ENCODE assay signal across 12 mouse cellular contexts in genomic region chr15:85975746-85976145, GRCm38 (mm10). TPM values are rescaled to one million over a fixed set of nuclear protein-coding genes. Genes with fewer than 3 reads are reported as not detected.
A peak's percentile ranks its signal among the peaks of the same experiment; 100 is the strongest.
DNase-seq lines count a peak whose midpoint lies in the region; ATAC-seq lines count a peak whose summit lies in the region.
"Had no signal": no experiment of that assay in that cellular context is flagged by ENCODE, and none has a peak within 500 bp of the region (broad histone marks: within the 10 kb centered on the region; RNA-seq: fewer than 3 reads in every experiment).

No protein-coding gene starts in this region.

- no peak overlapping the region for H3K4me2 ChIP-seq in midbrain, embryonic 11.5 days
- peak overlapping the region; percentile 31 for H3K4me2 ChIP-seq in hindbrain, embryonic 15.5 days
- peak overlapping the region; percentile 38 for H3K4me2 ChIP-seq in neural tube, embryonic 15.5 days
- H3K4me2 ChIP-seq in liver, embryonic 12.5 days = no peak overlapping the region
- H3K4me2 ChIP-seq: intestine, embryonic 15.5 days had no signal

- H3K4me3 ChIP-seq in midbrain, embryonic 10.5 days = no peak overlapping the region
- H3K4me3 ChIP-seq in midbrain, embryonic 11.5 days (ENCODE audit: low read depth, low read length) = no peak overlapping the region
- H3K4me3 ChIP-seq in hindbrain, embryonic 15.5 days = no peak overlapping the region
- H3K4me3 ChIP-seq in neural tube, embryonic 15.5 days (replicated peaks) = no peak overlapping the region
- no peak overlapping the region for H3K4me3 ChIP-seq in liver, embryonic 12.5 days
- H3K4me3 ChIP-seq: intestine, embryonic 15.5 days; megakaryocyte, embryonic 14.5 days had no signal

- H3K36me3 ChIP-seq in midbrain, embryonic 10.5 days = peaks cover 31% of the 10 kb centered on the region
- 0 out of 2 replicates have a peak, but pooled peaks cover 4% of the 10 kb centered on the region for H3K36me3 ChIP-seq in midbrain, embryonic 11.5 days (ENCODE audit: control insufficient read depth, insufficient read depth, low read length)
- no peaks in the 10 kb centered on the region for H3K36me3 ChIP-seq in hindbrain, embryonic 15.5 days
- no peaks in the 10 kb centered on the region for H3K36me3 ChIP-seq in neural tube, embryonic 15.5 days
- no peaks in the 10 kb centered on the region for H3K36me3 ChIP-seq in liver, embryonic 12.5 days
- H3K36me3 ChIP-seq: intestine, embryonic 15.5 days had no signal

- no peak overlapping the region for H3K9ac ChIP-seq in midbrain, embryonic 11.5 days (ENCODE audit: low read length)
- no peak overlapping the region for H3K9ac ChIP-seq in hindbrain, embryonic 15.5 days
- H3K9ac ChIP-seq in neural tube, embryonic 15.5 days (replicated peaks) = no peak overlapping the region
- H3K9ac ChIP-seq in liver, embryonic 12.5 days = no peak overlapping the region
- H3K9ac ChIP-seq: intestine, embryonic 15.5 days had no signal

- peaks cover 54% of the 10 kb centered on the region for H3K4me1 ChIP-seq in midbrain, embryonic 10.5 days
- H3K4me1 ChIP-seq in midbrain, embryonic 11.5 days (ENCODE audit: control insufficient read depth, insufficient read depth, low read length) = peaks cover 18% of the 10 kb centered on the region
- peaks cover 33% of the 10 kb centered on the region for H3K4me1 ChIP-seq in hindbrain, embryonic 15.5 days (replicated peaks)
- H3K4me1 ChIP-seq in neural tube, embryonic 15.5 days = peaks cover 38% of the 10 kb centered on the region
- H3K4me1 ChIP-seq in liver, embryonic 12.5 days = no peaks in the 10 kb centered on the region

- ATAC-seq in midbrain, embryonic 11.5 days (ENCODE audit: low FRiP score) = no peak
- peak; percentile 5; the same call in 1 of the 2 replicates for ATAC-seq in hindbrain, embryonic 15.5 days (ENCODE audit: low FRiP score, low read depth)
- ATAC-seq in neural tube, embryonic 15.5 days (ENCODE audit: low FRiP score) = peak; percentile 25; the same call in 1 of the 2 replicates
- ATAC-seq in liver, embryonic 12.5 days = no peak
- ATAC-seq: intestine, embryonic 15.5 days had no signal

- H3K27me3 ChIP-seq in midbrain, embryonic 10.5 days (ENCODE audit: low read depth, poor library complexity, severe bottlenecking) = no peaks in the 10 kb centered on the region
- no peaks in the 10 kb centered on the region for H3K27me3 ChIP-seq in midbrain, embryonic 11.5 days (ENCODE audit: control insufficient read depth, insufficient read depth, low read length)
- no peaks in the 10 kb centered on the region for H3K27me3 ChIP-seq in hindbrain, embryonic 15.5 days
- no peaks in the 10 kb centered on the region for H3K27me3 ChIP-seq in neural tube, embryonic 15.5 days (replicated peaks)
- H3K27me3 ChIP-seq in liver, embryonic 12.5 days (replicated peaks) = peaks cover 43% of the 10 kb centered on the region
- H3K27me3 ChIP-seq: intestine, embryonic 15.5 days had no signal

- 68% methylated on average over 16 of the region's 16 CpGs for WGBS in midbrain, embryonic 10.5 days
- 55% methylated on average over 16 of the region's 16 CpGs for WGBS in midbrain, embryonic 11.5 days
- 20% methylated on average over 16 of the region's 16 CpGs for WGBS in hindbrain, embryonic 15.5 days
- 23% methylated on average over 16 of the region's 16 CpGs for WGBS in neural tube, embryonic 15.5 days
- WGBS in liver, embryonic 12.5 days (ENCODE audit: insufficient replicate concordance) = 50% methylated on average over 16 of the region's 16 CpGs

- H3K9me3 ChIP-seq in midbrain, embryonic 10.5 days (replicated peaks) = no peaks in the 10 kb centered on the region
- no peaks in the 10 kb centered on the region for H3K9me3 ChIP-seq in midbrain, embryonic 11.5 days (ENCODE audit: control insufficient read depth, low read length)
- H3K9me3 ChIP-seq in hindbrain, embryonic 15.5 days = no peaks in the 10 kb centered on the region
- no peaks in the 10 kb centered on the region for H3K9me3 ChIP-seq in neural tube, embryonic 15.5 days (replicated peaks)
- H3K9me3 ChIP-seq in liver, embryonic 12.5 days (replicated peaks) = no peaks in the 10 kb centered on the region
- H3K9me3 ChIP-seq: intestine, embryonic 15.5 days; megakaryocyte, embryonic 14.5 days had no signal

- peak overlapping the region; percentile 24; the same call in 1 of the 2 replicates for H3K27ac ChIP-seq in midbrain, embryonic 10.5 days (replicated peaks)
- no peak overlapping the region for H3K27ac ChIP-seq in midbrain, embryonic 11.5 days (ENCODE audit: low read depth, low read length)
- H3K27ac ChIP-seq in hindbrain, embryonic 15.5 days (replicated peaks) = peak overlapping the region; percentile 58
- H3K27ac ChIP-seq in neural tube, embryonic 15.5 days (replicated peaks) = peak overlapping the region; percentile 70
- no peak overlapping the region for H3K27ac ChIP-seq in liver, embryonic 12.5 days
- H3K27ac ChIP-seq: intestine, embryonic 15.5 days had no signal

- DNase-seq in cerebellum, postnatal 25 days = peak; percentile 54 to 64
- DNase-seq in cerebellum, postnatal 4 days (ENCODE audit: low spot score in 2 of 2) = no peak
- DNase-seq in midbrain, embryonic 10.5 days (ENCODE audit: low spot score) = no peak
- no peak for DNase-seq in midbrain, embryonic 11.5 days (ENCODE audit: low spot score, missing footprints)
- DNase-seq in gastrocnemius, postnatal 25 days = no peak
- DNase-seq: gastrocnemius, postnatal 36 days; retina, postnatal 1 day had no signal

RNA-seq across cellular contexts. Expression of gene Celsr1, which starts 57.8 kb away (rescaled TPM):
- 3.4 and 3.6 TPM in 2 replicates for polyA plus RNA-seq in midbrain, embryonic 10.5 days (2016; fragmentation: Nextera tagmentation; extraction: Ambion mirVana)
- 4.1 and 4.9 TPM in 2 replicates for polyA plus RNA-seq in midbrain, embryonic 11.5 days (2014; fragmentation: Nextera tagmentation; extraction: Ambion mirVana)
- polyA plus RNA-seq in hindbrain, embryonic 15.5 days (2015; fragmentation: Nextera tagmentation; extraction: Ambion mirVana) = 1.4 and 1.6 TPM in 2 replicates
- 0.88 and 1.4 TPM in 2 replicates for polyA plus RNA-seq in neural tube, embryonic 15.5 days (2015; fragmentation: Nextera tagmentation; extraction: Ambion mirVana)
- polyA plus RNA-seq in liver, embryonic 12.5 days (2016; fragmentation: Nextera tagmentation; extraction: Ambion mirVana) = 0.11 and 0.25 TPM in 2 replicates
- under 1 TPM; 0.31 to 0.43 TPM for total RNA-seq in gastrocnemius, postnatal 25 days (2021)

Comparison
In these comparisons a context has a peak if more than half of its experiments do, and no peak if none do; other contexts are left out.
1. DNase-seq: peak in cerebellum, postnatal 25 days (2 of 2); none in cerebellum, postnatal 4 days (0 of 2), midbrain, embryonic 10.5 days (single experiment), midbrain, embryonic 11.5 days (single experiment) and gastrocnemius, postnatal 25 days (single experiment).
2. H3K27ac ChIP-seq: peak in midbrain, embryonic 10.5 days (single experiment), hindbrain, embryonic 15.5 days (single experiment) and neural tube, embryonic 15.5 days (single experiment); none in midbrain, embryonic 11.5 days (single experiment) and liver, embryonic 12.5 days (single experiment).
3. ATAC-seq: peak in hindbrain, embryonic 15.5 days (single experiment) and neural tube, embryonic 15.5 days (single experiment); none in midbrain, embryonic 11.5 days (single experiment) and liver, embryonic 12.5 days (single experiment).
4. H3K4me2 ChIP-seq: peak in hindbrain, embryonic 15.5 days (single experiment) and neural tube, embryonic 15.5 days (single experiment); none in midbrain, embryonic 11.5 days (single experiment) and liver, embryonic 12.5 days (single experiment).